ENCODE assay signal across 22 mouse cellular contexts in the genomic region with DNA sequence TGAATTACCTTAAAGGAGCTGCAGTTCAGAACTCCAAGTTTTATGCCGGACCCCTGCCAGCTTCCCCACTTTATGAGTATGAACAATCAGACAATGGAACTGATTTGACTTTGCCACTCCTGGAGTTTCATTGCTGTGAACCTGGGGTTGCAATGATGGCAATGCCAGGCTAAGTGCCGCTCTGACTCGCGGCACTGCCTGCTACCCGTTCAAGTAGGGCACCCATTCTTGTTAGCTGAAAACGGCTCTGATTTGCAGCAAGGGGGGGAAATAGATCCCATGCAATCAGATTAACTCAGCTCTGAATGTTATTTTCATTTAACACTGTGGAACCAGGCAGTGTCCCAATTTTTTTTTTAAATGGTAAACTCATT.
A peak's percentile ranks its signal among the peaks of the same experiment; 100 is the strongest.
DNase-seq lines count a peak whose midpoint lies in the region; ATAC-seq and TF ChIP-seq lines count a peak whose summit lies in the region.
"Had no signal": no experiment of that assay in that cellular context is flagged by ENCODE, and none has a peak within 500 bp of the region (broad histone marks: within the 10 kb centered on the region; RNA-seq: fewer than 3 reads in every experiment).

No protein-coding gene starts in this region.

- no peak overlapping the region for H3K4me3 ChIP-seq in kidney, embryonic 14.5 days (ENCODE audit: low read length)
- no peak overlapping the region for H3K4me3 ChIP-seq in neural tube, embryonic 11.5 days (ENCODE audit: low read depth, low read length)
- H3K4me3 ChIP-seq in thymus, adult 2 months (ENCODE audit: control insufficient read depth, insufficient read depth, low read length), result no peak overlapping the region
- H3K4me3 ChIP-seq: lung, embryonic 15.5 days had no signal

- TF ChIP-seq POLR2A in thymus, adult 2 months (IDR thresholded peaks at IDR 0.05; ENCODE audit: control insufficient read depth, extremely low read depth, insufficient read depth, low read length, poor library complexity), result no peak

- no peak for TF ChIP-seq CTCF in thymus, adult 2 months (IDR thresholded peaks at IDR 0.05; ENCODE audit: borderline replicate concordance, control insufficient read depth, extremely low read depth, insufficient read depth, low read length, poor library complexity)

- no peak for DNase-seq in frontal cortex, postnatal 25 days (ENCODE audit: low spot score in 2 of 2)
- DNase-seq in kidney, adult 18-20 months, result no peak
- DNase-seq in neural tube, embryonic 11.5 days (ENCODE audit: low spot score), result peak; percentile 18
- DNase-seq in neural tube, embryonic 10.5 days (ENCODE audit: extremely low spot score, low spot score), result no peak
- DNase-seq in thymus, adult 2 months, result no peak
- DNase-seq in thymus, postnatal 14 days, result no peak
- DNase-seq: adrenal gland, postnatal 36 days; cerebellum, adult 18-20 months; cerebellum, postnatal 25 days; gastrocnemius, postnatal 10 days; heart, adult 18-20 months; heart, postnatal 36 days; lung, postnatal 4 days; right cerebral cortex, postnatal 14 days; spleen, adult 18-20 months; thymus, postnatal 4 days had no signal

- WGBS in kidney, embryonic 14.5 days, result 23% methylated on average over 6 of the region's 6 CpGs
- WGBS in neural tube, embryonic 11.5 days, result 31% methylated on average over 6 of the region's 6 CpGs
- WGBS in thymus, adult 2 months, result 89% methylated on average over 6 of the region's 6 CpGs

- no peak overlapping the region for H3K9ac ChIP-seq in kidney, embryonic 14.5 days (ENCODE audit: low read depth, low read length)
- no peak overlapping the region for H3K9ac ChIP-seq in neural tube, embryonic 11.5 days (ENCODE audit: low read length)
- H3K9ac ChIP-seq: liver, embryonic 14.5 days; lung, embryonic 15.5 days had no signal

- no peak overlapping the region for H3K27ac ChIP-seq in kidney, embryonic 14.5 days (ENCODE audit: low read depth, low read length)
- H3K27ac ChIP-seq in neural tube, embryonic 11.5 days (ENCODE audit: low read depth, low read length), result no peak overlapping the region
- no peak overlapping the region for H3K27ac ChIP-seq in thymus, adult 2 months (ENCODE audit: control insufficient read depth, insufficient read depth, low read length)
- H3K27ac ChIP-seq: liver, embryonic 14.5 days; lung, embryonic 15.5 days had no signal

- H3K36me3 ChIP-seq in kidney, embryonic 14.5 days (ENCODE audit: control insufficient read depth, insufficient read depth, low read length), result no peaks in the 10 kb centered on the region
- no peaks in the 10 kb centered on the region for H3K36me3 ChIP-seq in neural tube, embryonic 11.5 days (ENCODE audit: control insufficient read depth, insufficient read depth, low read length)
- H3K36me3 ChIP-seq in thymus, adult 2 months (ENCODE audit: control insufficient read depth, insufficient read depth, low read length), result no peaks in the 10 kb centered on the region
- H3K36me3 ChIP-seq: G1E; lung, embryonic 15.5 days had no signal

- H3K9me3 ChIP-seq in kidney, embryonic 14.5 days (ENCODE audit: control insufficient read depth, low read length), result no peaks in the 10 kb centered on the region
- H3K9me3 ChIP-seq in neural tube, embryonic 11.5 days (ENCODE audit: control insufficient read depth, low read length), result no peaks in the 10 kb centered on the region
- H3K9me3 ChIP-seq: G1E; lung, embryonic 15.5 days had no signal

- peak overlapping the region; percentile 23 for H3K4me2 ChIP-seq in kidney, embryonic 14.5 days (replicated peaks; ENCODE audit: low read depth, low read length)
- peak overlapping the region; percentile 12; the same call in 1 of the 2 replicates for H3K4me2 ChIP-seq in neural tube, embryonic 11.5 days (ENCODE audit: low read depth)
- H3K4me2 ChIP-seq: lung, embryonic 15.5 days had no signal

- H3K27me3 ChIP-seq in kidney, embryonic 14.5 days (ENCODE audit: control insufficient read depth, insufficient read depth, low read length), result no peaks in the 10 kb centered on the region
- no peaks in the 10 kb centered on the region for H3K27me3 ChIP-seq in neural tube, embryonic 11.5 days (ENCODE audit: control insufficient read depth, insufficient read depth, low read length)
- no peaks in the 10 kb centered on the region for H3K27me3 ChIP-seq in thymus, adult 2 months (ENCODE audit: control insufficient read depth, insufficient read depth, low read length)
- H3K27me3 ChIP-seq: lung, embryonic 15.5 days had no signal

- no peaks in the 10 kb centered on the region for H3K4me1 ChIP-seq in kidney, embryonic 14.5 days (ENCODE audit: control insufficient read depth, insufficient read depth, low read length)
- H3K4me1 ChIP-seq in neural tube, embryonic 11.5 days (ENCODE audit: control insufficient read depth, insufficient read depth, low read length), result peaks cover 5% of the 10 kb centered on the region
- no peaks in the 10 kb centered on the region for H3K4me1 ChIP-seq in thymus, adult 2 months (replicated peaks; ENCODE audit: control insufficient read depth, insufficient read depth, low read length)
- H3K4me1 ChIP-seq: lung, embryonic 15.5 days had no signal

- peak; percentile 16; the same call in 1 of the 2 replicates for ATAC-seq in frontal cortex, adult (ENCODE audit: low TSS enrichment)
- ATAC-seq in kidney, embryonic 14.5 days (ENCODE audit: low FRiP score, low TSS enrichment), result peak; percentile 28; the same call in 1 of the 2 replicates
- 0 out of 2 replicates have a peak, but pooled peaks have one; percentile 10 for ATAC-seq in neural tube, embryonic 11.5 days (ENCODE audit: insufficient read depth, low FRiP score, low TSS enrichment)
- ATAC-seq: inflammation-experienced regulatory T-cells, adult 6 months had no signal
